Mouse (Mus musculus) embryonic stem cell, embryonic (primary cell): ENCODE measurements at regions not wholly inside any gene's neighbourhood (a gene's known extent, or its start where the extent isn't known, plus 50 kb on each side); places are given as distances from the start of the nearest gene placed in this dataset.

ENCODE experiments used
- CTCF ChIA-PET, 4 experiments: fragments of 300-600 bp in 2 of 4; fragments of 350-600 bp in 2 of 4; sonication (Branson Sonifier 250); formaldehyde crosslinking; loops; one replicate each; lab custom pipeline; 2022; ENCODE audit warnings: inconsistent platforms in 2 of 4; lab: Charles Lee
- POLR2A ChIA-PET, 4 experiments: fragments of 300-600 bp in 2 of 4; fragments of 350-600 bp in 2 of 4; sonication (Branson Sonifier 250); formaldehyde crosslinking; loops; one replicate each; lab custom pipeline; 2022; ENCODE audit warnings: antibody characterized with exemption in 4 of 4, inconsistent platforms in 1 of 4; lab: Charles Lee

GRCm38 (mm10) chr13:37290636-37291035, 54.4 kb upstream of the Ly86 start:
- CTCF ChIA-PET, result no interaction called here

GRCm38 (mm10) chr13:37288993-37289392, 56.0 kb upstream of the Ly86 start:
- CTCF ChIA-PET, result no interaction called here
- POLR2A ChIA-PET, result no interaction called here

More at GRCm38 (mm10) chr13:37290636-37291035, 54.4 kb upstream of the Ly86 start:
- POLR2A ChIA-PET, result no interaction called here

GRCm38 (mm10) chr13:37282515-37282914, 62.5 kb upstream of the Ly86 start:
- POLR2A ChIA-PET, result interaction anchor here in 1 of 4 experiments (1.3 kb wide), 1 partner anchor 11 kb away, joined by 3 read pairs; no protein-coding TSS in a partner anchor
- CTCF ChIA-PET, result no interaction called here

GRCm38 (mm10) chr13:37279078-37279789, 65.8 kb upstream of the Ly86 start:
- ChIA-PET CTCF (interaction anchor here (0.5 to 1.1 kb wide), 8 partner anchors 14 to 904 kb away, joined by 3 to 4 read pairs (median 3); no protein-coding TSS in a partner anchor), POLR2A (interaction anchor here in 2 of 4 experiments (0.5 to 1.0 kb wide), 2 partner anchors 191 to 701 kb away, joined by 3 read pairs; no protein-coding TSS in a partner anchor)

- POLR2A ChIA-PET, result no interaction called here
- CTCF ChIA-PET, result interaction anchor here in 1 of 4 experiments (0.6 kb wide), 1 partner anchor 103 kb away, joined by 8 read pairs; no protein-coding TSS in a partner anchor
Observed at GRCm38 (mm10) chr13:37249581-37250461, 95.2 kb upstream of the Ly86 start.

- ChIA-PET POLR2A (no interaction called here), CTCF (no interaction called here)
Observed at GRCm38 (mm10) chr13:37248741-37249140, 96.3 kb upstream of the Ly86 start.

GRCm38 (mm10) chr13:37240048-37240447, 105.0 kb upstream of the Ly86 start:
- ChIA-PET POLR2A (no interaction called here), CTCF (interaction anchor here in 1 of 4 experiments (0.6 kb wide), 1 partner anchor 435 kb away, joined by 3 read pairs; no protein-coding TSS in a partner anchor)

GRCm38 (mm10) chr13:37237285-37237684, 107.7 kb upstream of the Ly86 start:
- POLR2A ChIA-PET, result no interaction called here
- CTCF ChIA-PET, result no interaction called here

GRCm38 (mm10) chr13:37225834-37226233, 119.2 kb upstream of the Ly86 start:
- POLR2A ChIA-PET, result no interaction called here
- CTCF ChIA-PET, result no interaction called here

GRCm38 (mm10) chr13:37220436-37220835, 124.6 kb upstream of the Ly86 start:
- CTCF ChIA-PET, result no interaction called here
- POLR2A ChIA-PET, result no interaction called here

GRCm38 (mm10) chr13:37218596-37218995, 126.4 kb upstream of the Ly86 start:
- POLR2A ChIA-PET, result no interaction called here

GRCm38 (mm10) chr13:37214590-37215282, 130.3 kb upstream of the Ly86 start:
- POLR2A ChIA-PET, result no interaction called here
- CTCF ChIA-PET, result no interaction called here

More at GRCm38 (mm10) chr13:37218596-37218995, 126.4 kb upstream of the Ly86 start:
- CTCF ChIA-PET, result no interaction called here

GRCm38 (mm10) chr13:37197136-37197535, 147.1 kb upstream of the F13a1 start:
- CTCF ChIA-PET, result no interaction called here
- POLR2A ChIA-PET, result no interaction called here

GRCm38 (mm10) chr13:37195857-37196256, 145.8 kb upstream of the F13a1 start:
- CTCF ChIA-PET, result no interaction called here

GRCm38 (mm10) chr13:37181169-37181787, 131.2 kb upstream of the F13a1 start:
- CTCF ChIA-PET, result no interaction called here
- POLR2A ChIA-PET, result no interaction called here

More at GRCm38 (mm10) chr13:37195857-37196256, 145.8 kb upstream of the F13a1 start:
- POLR2A ChIA-PET, result no interaction called here

- CTCF ChIA-PET, result no interaction called here
- POLR2A ChIA-PET, result no interaction called here
Observed at GRCm38 (mm10) chr13:37176526-37176925, 126.5 kb upstream of the F13a1 start.

- ChIA-PET CTCF (no interaction called here), POLR2A (no interaction called here)
Observed at GRCm38 (mm10) chr13:37175997-37176396, 126.0 kb upstream of the F13a1 start.

- ChIA-PET CTCF (no interaction called here), POLR2A (no interaction called here)
Observed at GRCm38 (mm10) chr13:37158831-37159522, 108.9 kb upstream of the F13a1 start.
